Mouse (Mus musculus): Measurements from ENCODE around the gene Qars. TPM values are rescaled to one million over a fixed set of nuclear protein-coding genes. Genes with fewer than 3 reads are reported as not detected.

The Qars gene
- polyA plus RNA-seq (2015; fragmentation: Nextera tagmentation; extraction: Ambion mirVana) = 66.4 and 70.6 TPM in 2 replicates

DNA sequence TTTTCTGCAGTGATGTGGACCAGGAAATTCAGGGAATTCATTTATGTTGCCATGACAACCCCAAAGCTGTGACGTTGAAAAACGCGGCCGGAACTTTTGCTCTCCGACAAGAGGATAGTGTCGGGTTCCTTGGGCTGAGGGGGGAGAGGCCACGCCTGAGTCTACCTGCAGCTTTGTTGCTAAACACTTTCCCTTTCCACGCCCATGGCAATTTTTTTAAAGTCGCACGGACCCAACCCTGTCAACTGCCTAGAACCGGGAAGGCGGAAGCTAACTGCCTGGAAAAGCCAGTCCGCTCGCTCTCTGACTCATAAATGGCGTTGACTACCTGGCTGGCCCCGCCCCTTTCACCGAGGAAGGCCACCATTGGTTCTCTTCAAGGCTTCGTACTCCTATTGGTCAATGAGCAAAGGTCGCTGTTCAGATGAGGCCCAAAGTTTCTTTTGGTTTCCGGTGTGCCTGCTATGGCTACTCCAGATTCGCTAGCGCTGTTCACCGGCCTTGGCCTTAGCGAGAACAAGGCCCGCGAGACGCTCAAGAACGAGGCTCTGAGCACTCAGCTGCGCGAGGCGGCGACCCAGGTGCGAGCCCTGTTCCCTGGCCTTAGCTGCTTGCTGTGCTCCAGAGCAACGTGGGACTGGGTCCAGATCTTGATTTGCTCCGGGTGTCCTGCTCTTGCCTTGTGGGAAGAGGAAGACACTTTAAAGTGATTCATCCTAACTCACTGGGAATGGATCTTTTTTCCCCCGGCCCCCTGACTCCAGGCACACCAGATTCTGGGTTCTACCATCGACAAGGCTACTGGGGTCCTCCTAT, at the start of gene Qars:
TSS of gene Qars (plus strand) at position 88 of the 816 bp plus-strand sequence.
- Histone ChIP-seq H3K36me3 (ENCODE audit: control insufficient read depth, insufficient read depth, low read length) (peaks cover 13% of the 10 kb centered on the region), H3K9ac (ENCODE audit: low read length) (peak within 1 kb of the TSS; percentile 87), H3K4me2 (replicated peaks; ENCODE audit: low read depth) (peak within 1 kb of the TSS; percentile 78), H3K9me3 (ENCODE audit: control insufficient read depth, low read length) (no peaks in the 10 kb centered on the region), H3K4me1 (replicated peaks; ENCODE audit: control insufficient read depth, insufficient read depth) (no peaks in the 10 kb centered on the region), H3K4me3 (ENCODE audit: low read depth, low read length) (peak within 1 kb of the TSS; percentile 65), H3K27ac (replicated peaks) (peak within 1 kb of the TSS; percentile 91), H3K27me3 (ENCODE audit: control insufficient read depth, insufficient read depth, low read length) (no peaks in the 10 kb centered on the region)
- peak; percentile 97 for ATAC-seq (ENCODE audit: low FRiP score, low TSS enrichment)
- peak; percentile 71 for TF ChIP-seq EP300 (optimal IDR thresholded peaks at IDR 0.05)
- no peak for TF ChIP-seq CTCF (IDR thresholded peaks at IDR 0.05; ENCODE audit: low read depth)
- DNase-seq (ENCODE audit: low spot score) = peak; percentile 97
- under 1% methylated on average over 37 of the region's 37 CpGs for WGBS

GRCm38 (mm10) chr9:108459939-108460318, 47.6 kb upstream of the Qars start:
- ATAC-seq (ENCODE audit: low FRiP score, low TSS enrichment) = peak; percentile 24; the same call in 1 of the 2 replicates
- Histone ChIP-seq H3K27ac (replicated peaks) (peak overlapping the region; percentile 93), H3K4me1 (replicated peaks; ENCODE audit: control insufficient read depth, insufficient read depth) (peaks cover 3% of the 10 kb centered on the region; the same call in 1 of the 2 replicates), H3K9me3 (ENCODE audit: control insufficient read depth, low read length) (no peaks in the 10 kb centered on the region), H3K9ac (ENCODE audit: low read length) (no peak overlapping the region; the same call in 1 of the 2 replicates), H3K4me2 (replicated peaks; ENCODE audit: low read depth) (peak overlapping the region; percentile 63), H3K4me3 (ENCODE audit: low read depth, low read length) (peak overlapping the region; percentile 60), H3K36me3 (ENCODE audit: control insufficient read depth, insufficient read depth, low read length) (peaks cover 11% of the 10 kb centered on the region; the same call in 1 of the 2 replicates), H3K27me3 (ENCODE audit: control insufficient read depth, insufficient read depth, low read length) (no peaks in the 10 kb centered on the region)
- 58% methylated on average over 1 of the region's 1 CpGs for WGBS
- no peak for TF ChIP-seq CTCF (IDR thresholded peaks at IDR 0.05; ENCODE audit: low read depth)
- no peak for TF ChIP-seq EP300 (optimal IDR thresholded peaks at IDR 0.05)
- no peak for DNase-seq (ENCODE audit: low spot score)

GRCm38 (mm10) chr9:108460319-108461178, 47.0 kb upstream of the Qars start, which contains the start of gene Ccdc71:
TSS of gene Ccdc71 (plus strand) at chr9:108460527.
- H3K27ac ChIP-seq (replicated peaks) = peak within 1 kb of the TSS; percentile 93
- 0% methylated on average over 43 of the region's 52 CpGs for WGBS
- no peaks in the 10 kb centered on the region for H3K27me3 ChIP-seq (ENCODE audit: control insufficient read depth, insufficient read depth, low read length)
- peak; percentile 16; the same call in 1 of the 2 replicates for TF ChIP-seq CTCF (IDR thresholded peaks at IDR 0.05; ENCODE audit: low read depth)
- peak; percentile 90 for TF ChIP-seq EP300 (optimal IDR thresholded peaks at IDR 0.05)
- peaks cover 11% of the 10 kb centered on the region; the same call in 1 of the 2 replicates for H3K36me3 ChIP-seq (ENCODE audit: control insufficient read depth, insufficient read depth, low read length)
- peak; percentile 84 for ATAC-seq (ENCODE audit: low FRiP score, low TSS enrichment)
- peak within 1 kb of the TSS; percentile 60 for H3K4me3 ChIP-seq (ENCODE audit: low read depth, low read length)
- H3K9ac ChIP-seq (ENCODE audit: low read length) = peak within 1 kb of the TSS; percentile 79
- peak; percentile 89 for DNase-seq (ENCODE audit: low spot score)
- H3K4me2 ChIP-seq (replicated peaks; ENCODE audit: low read depth) = peak within 1 kb of the TSS; percentile 63
- no peaks in the 10 kb centered on the region for H3K9me3 ChIP-seq (ENCODE audit: control insufficient read depth, low read length)
- peaks cover 3% of the 10 kb centered on the region; the same call in 1 of the 2 replicates for H3K4me1 ChIP-seq (replicated peaks; ENCODE audit: control insufficient read depth, insufficient read depth)

DNA sequence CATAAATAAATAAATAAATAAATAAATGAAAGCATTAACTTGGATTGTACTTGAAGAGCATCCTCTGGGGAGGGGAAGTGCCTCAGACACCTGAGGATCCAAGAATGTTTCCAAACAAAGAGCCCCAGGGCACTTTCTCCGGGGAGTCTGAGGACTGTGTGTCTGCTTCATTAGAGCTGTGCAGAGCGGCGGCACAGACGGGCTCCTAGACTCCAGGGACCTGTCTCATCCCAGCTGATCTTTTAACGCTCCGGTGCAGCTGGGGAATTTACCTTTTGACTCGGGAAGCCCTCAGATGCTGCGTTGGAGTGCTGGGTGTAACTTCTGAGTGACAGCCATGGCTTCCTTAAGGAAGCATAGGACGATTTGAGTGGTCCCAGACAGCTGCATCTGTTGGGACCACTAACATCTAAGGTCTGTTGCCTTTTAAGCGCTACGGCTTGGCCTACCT, 46.3 kb upstream of the Qars start, which contains the start of gene Klhdc8b:
TSS of gene Klhdc8b (minus strand) at position 401 of the 451 bp plus-strand sequence.
- Histone ChIP-seq H3K27me3 (ENCODE audit: control insufficient read depth, insufficient read depth, low read length) (no peaks in the 10 kb centered on the region), H3K4me1 (replicated peaks; ENCODE audit: control insufficient read depth, insufficient read depth) (peaks cover 3% of the 10 kb centered on the region; the same call in 1 of the 2 replicates), H3K9ac (ENCODE audit: low read length) (peak within 1 kb of the TSS; percentile 79), H3K36me3 (ENCODE audit: control insufficient read depth, insufficient read depth, low read length) (peaks cover 14% of the 10 kb centered on the region; the same call in 1 of the 2 replicates), H3K27ac (replicated peaks) (peak within 1 kb of the TSS; percentile 93), H3K4me3 (ENCODE audit: low read depth, low read length) (peak within 1 kb of the TSS; percentile 60), H3K9me3 (ENCODE audit: control insufficient read depth, low read length) (no peaks in the 10 kb centered on the region), H3K4me2 (replicated peaks; ENCODE audit: low read depth) (peak within 1 kb of the TSS; percentile 63)
- ATAC-seq (ENCODE audit: low FRiP score, low TSS enrichment) = no peak
- no peak for TF ChIP-seq CTCF (IDR thresholded peaks at IDR 0.05; ENCODE audit: low read depth)
- DNase-seq (ENCODE audit: low spot score) = no peak
- WGBS = 12% methylated on average over 11 of the region's 11 CpGs

GRCm38 (mm10) chr9:108461675-108462074, 45.8 kb upstream of the Qars start:
- WGBS = 55% methylated on average over 5 of the region's 5 CpGs
- H3K27ac ChIP-seq (replicated peaks) = peak overlapping the region; percentile 93
- H3K4me1 ChIP-seq (replicated peaks; ENCODE audit: control insufficient read depth, insufficient read depth) = peaks cover 3% of the 10 kb centered on the region; the same call in 1 of the 2 replicates

More at GRCm38 (mm10) chr9:108461675-108462074, 45.8 kb upstream of the Qars start:
- Histone ChIP-seq H3K9ac (ENCODE audit: low read length) (no peak overlapping the region; the same call in 1 of the 2 replicates), H3K9me3 (ENCODE audit: control insufficient read depth, low read length) (no peaks in the 10 kb centered on the region), H3K4me2 (replicated peaks; ENCODE audit: low read depth) (peak overlapping the region; percentile 63), H3K27me3 (ENCODE audit: control insufficient read depth, insufficient read depth, low read length) (no peaks in the 10 kb centered on the region), H3K4me3 (ENCODE audit: low read depth, low read length) (peak overlapping the region; percentile 60), H3K36me3 (ENCODE audit: control insufficient read depth, insufficient read depth, low read length) (peaks cover 14% of the 10 kb centered on the region; the same call in 1 of the 2 replicates)
- TF ChIP-seq EP300 (optimal IDR thresholded peaks at IDR 0.05) = no peak
- TF ChIP-seq CTCF (IDR thresholded peaks at IDR 0.05; ENCODE audit: low read depth) = no peak
- no peak for DNase-seq (ENCODE audit: low spot score)
- ATAC-seq (ENCODE audit: low FRiP score, low TSS enrichment) = no peak

All from stomach, postnatal 0 days (tissue).